Mouse (Mus musculus) E14TG2a.4 (cell line): Measurements from ENCODE around the gene Arpc4.

ENCODE experiments used
- CTCF ChIP-seq: conservative IDR thresholded peaks from 2 replicates; pipeline ENCODE4 v1.5.1; 2014; ENCODE audit warnings: low read length
- NANOG ChIP-seq: IDR thresholded peaks from 2 replicates; pipeline ENCODE4 v1.6.1; 2014; ENCODE audit warnings: borderline replicate concordance, low read length, mixed read lengths
- POU5F1 ChIP-seq: IDR thresholded peaks from 2 replicates; pipeline ENCODE4 v1.6.1; 2014; ENCODE audit warnings: low read length, borderline replicate concordance

DNA sequence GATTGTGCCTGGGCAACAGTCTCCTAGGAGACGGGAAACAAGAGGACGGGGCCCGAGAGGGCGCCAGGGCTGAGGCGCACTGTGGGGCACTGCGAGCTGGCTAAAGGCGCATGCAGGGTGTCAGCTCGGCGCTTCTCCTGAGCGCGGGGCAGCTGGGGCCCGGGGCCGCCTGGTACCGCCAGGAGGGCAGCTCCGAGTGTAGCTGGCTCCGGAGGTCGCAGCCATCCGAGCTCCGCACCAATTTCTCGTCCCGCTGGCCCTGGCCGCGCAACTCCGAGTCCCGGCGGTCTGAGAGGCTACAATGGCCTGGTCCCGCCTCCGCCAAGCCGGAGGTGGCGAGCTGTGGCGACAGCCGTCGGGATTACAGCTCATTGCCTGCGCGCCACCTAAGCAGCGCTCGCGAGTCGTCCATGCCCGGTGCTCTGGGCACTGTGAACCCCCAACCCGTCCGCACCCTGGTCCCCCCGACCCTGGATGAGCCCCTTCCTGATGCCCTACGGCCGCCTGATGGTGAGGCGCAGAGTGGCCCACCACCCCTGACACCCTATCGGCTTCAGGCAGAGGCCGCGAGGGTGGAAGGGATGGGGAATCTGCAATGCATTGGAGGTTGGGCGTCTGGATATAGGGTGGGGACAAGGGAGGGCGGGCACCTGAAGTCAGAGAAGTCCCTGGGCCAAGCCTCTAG lies 14.6 kb downstream of the Arpc4 start:
- TF ChIP-seq CTCF (no peak), NANOG (no peak), POU5F1 (no peak)
